Mouse (Mus musculus) liver, embryonic 12.5 days (tissue): ENCODE results near the gene Gm38431. TPM values are rescaled to one million over a fixed set of nuclear protein-coding genes. Genes with fewer than 3 reads are reported as not detected.

ENCODE experiments used
- ATAC-seq: fragments of 200-750 bp; cut with Nextera tagmentation; 2 replicates; pipeline ENCODE4 v1.8.0; 2017; ENCODE audit warnings: moderate number of reproducible peaks, mild to moderate bottlenecking, moderate library complexity
- H3K27ac ChIP-seq: fragments of 300-500 bp; sonication (generic); 2 replicates; pipeline ENCODE4 v1.5.1; 2016; ENCODE audit warnings: mild to moderate bottlenecking
- H3K27me3 ChIP-seq: fragments of 300-500 bp; sonication (generic); replicated peaks from 2 replicates; pipeline ENCODE4 v1.6.1; 2016; ENCODE audit warnings: mild to moderate bottlenecking, moderate library complexity
- H3K36me3 ChIP-seq: fragments of 300-500 bp; sonication (generic); 2 replicates; pipeline ENCODE4 v1.6.1; 2016; ENCODE audit warnings: mild to moderate bottlenecking, moderate library complexity
- H3K4me1 ChIP-seq: fragments of 300-500 bp; sonication (generic); 2 replicates; pipeline ENCODE4 v1.6.1; 2016
- H3K4me2 ChIP-seq: fragments of 300-500 bp; sonication (generic); 2 replicates; pipeline ENCODE4 v1.6.1; 2016; ENCODE audit warnings: mild to moderate bottlenecking, moderate library complexity
- H3K4me3 ChIP-seq: fragments of 300-500 bp; sonication (generic); 2 replicates; pipeline ENCODE4 v1.5.1; 2016; ENCODE audit warnings: mild to moderate bottlenecking, moderate library complexity
- H3K9ac ChIP-seq: fragments of 300-500 bp; sonication (generic); 2 replicates; pipeline ENCODE4 v1.6.1; 2016; ENCODE audit warnings: mild to moderate bottlenecking, moderate library complexity
- H3K9me3 ChIP-seq: fragments of 300-500 bp; sonication (generic); replicated peaks from 2 replicates; pipeline ENCODE4 v1.6.1; 2016; ENCODE audit warnings: mild to moderate bottlenecking, moderate library complexity
- WGBS: fragments of 180-500 bp; shearing (Covaris S2); methylation state at CpG from one replicate; pipeline ENCODE4 v1.1.7; 2016; ENCODE audit not compliant: insufficient replicate concordance; 5-methylcytosine and 5-hydroxymethylcytosine counted together
- polyA plus RNA-seq: library from polyadenylated mRNA; unstranded; fragments of >200 nt; fragmentation: Nextera tagmentation; extraction: Ambion mirVana; gene quantifications from 2 replicates; pipeline ENCODE4 v1.2.1, GENCODE M21; 2016

The Gm38431 gene
- polyA plus RNA-seq, 1 experiment from 2014 or later, result 2.1 TPM

DNA sequence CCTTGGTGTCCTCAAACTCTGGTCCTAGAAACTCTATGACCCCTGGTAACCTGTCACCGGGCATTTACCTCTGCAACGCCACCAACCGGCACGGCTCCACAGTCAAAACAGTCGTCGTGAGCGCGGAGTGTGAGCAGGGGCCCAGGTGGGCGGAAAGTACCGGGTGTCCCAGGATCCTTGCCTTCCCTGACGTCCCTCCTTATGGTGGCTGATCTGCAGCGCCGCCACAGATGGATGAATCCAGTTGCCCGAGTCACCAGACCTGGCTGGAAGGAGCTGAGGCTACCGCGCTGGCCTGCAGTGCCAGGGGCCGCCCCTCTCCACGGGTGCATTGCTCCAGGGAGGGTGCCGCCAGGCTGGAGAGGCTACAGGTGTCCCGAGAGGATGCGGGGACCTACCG is 55.1 kb downstream of the Gm38431 start:
- Histone ChIP-seq H3K4me2 (peak overlapping the region; percentile 61; the same call in 1 of the 2 replicates), H3K9ac (no peak overlapping the region), H3K4me1 (peaks cover 90% of the 10 kb centered on the region), H3K27me3 (peaks cover 82% of the 10 kb centered on the region), H3K27ac (no peak overlapping the region), H3K4me3 (no peak overlapping the region), H3K36me3 (no peaks in the 10 kb centered on the region), H3K9me3 (no peaks in the 10 kb centered on the region)
- 8% methylated on average over 22 of the region's 22 CpGs for WGBS
- ATAC-seq, result no peak

DNA sequence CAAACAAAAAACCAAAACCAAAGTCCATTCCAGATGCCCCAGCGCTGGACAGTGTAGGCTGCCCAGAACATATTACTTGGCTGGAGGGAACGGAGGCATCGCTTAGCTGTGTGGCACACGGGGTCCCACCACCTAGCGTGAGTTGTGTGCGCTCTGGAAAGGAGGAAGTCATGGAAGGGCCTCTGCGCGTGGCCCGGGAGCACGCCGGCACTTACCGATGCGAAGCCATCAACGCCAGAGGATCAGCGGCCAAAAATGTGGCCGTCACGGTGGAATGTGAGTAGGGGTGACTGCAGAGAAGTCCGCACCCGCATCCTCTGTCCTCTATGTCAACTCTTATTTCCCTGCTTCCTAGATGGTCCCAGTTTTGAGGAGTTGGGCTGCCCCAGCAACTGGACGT is 55.6 kb downstream of the Gm38431 start:
- ATAC-seq, result no peak
- H3K4me2 ChIP-seq, result no peak overlapping the region; the same call in 1 of the 2 replicates
- no peak overlapping the region for H3K27ac ChIP-seq
- H3K36me3 ChIP-seq, result no peaks in the 10 kb centered on the region
- peaks cover 84% of the 10 kb centered on the region for H3K27me3 ChIP-seq
- peaks cover 90% of the 10 kb centered on the region for H3K4me1 ChIP-seq
- H3K9me3 ChIP-seq, result no peaks in the 10 kb centered on the region
- WGBS, result 9% methylated on average over 20 of the region's 20 CpGs
- no peak overlapping the region for H3K9ac ChIP-seq
- no peak overlapping the region for H3K4me3 ChIP-seq

DNA sequence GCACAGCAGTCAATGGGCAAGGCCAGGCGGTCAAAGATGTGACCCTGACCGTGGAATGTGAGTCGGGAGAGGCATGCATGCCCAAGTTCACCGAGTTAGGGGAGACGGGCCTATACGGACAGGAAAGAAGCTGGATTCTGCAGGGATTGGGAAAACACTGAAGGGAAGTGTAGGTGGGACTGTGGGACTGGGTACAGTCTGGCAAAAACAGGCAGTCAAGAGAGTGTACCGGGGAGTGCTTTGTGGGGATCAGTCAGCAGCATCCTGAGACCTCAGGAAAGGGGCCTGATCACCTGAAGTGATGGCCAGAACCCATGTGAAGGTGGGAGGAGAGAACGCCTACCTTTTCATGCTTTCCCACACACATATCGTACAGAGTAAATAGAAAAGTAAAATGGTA is 56.2 kb downstream of the Gm38431 start:
- 29% methylated on average over 9 of the region's 9 CpGs for WGBS
- Histone ChIP-seq H3K9me3 (no peaks in the 10 kb centered on the region), H3K27ac (no peak overlapping the region), H3K36me3 (no peaks in the 10 kb centered on the region), H3K27me3 (peaks cover 84% of the 10 kb centered on the region), H3K4me1 (peaks cover 88% of the 10 kb centered on the region), H3K4me2 (no peak overlapping the region), H3K4me3 (no peak overlapping the region), H3K9ac (no peak overlapping the region)
- no peak for ATAC-seq

DNA sequence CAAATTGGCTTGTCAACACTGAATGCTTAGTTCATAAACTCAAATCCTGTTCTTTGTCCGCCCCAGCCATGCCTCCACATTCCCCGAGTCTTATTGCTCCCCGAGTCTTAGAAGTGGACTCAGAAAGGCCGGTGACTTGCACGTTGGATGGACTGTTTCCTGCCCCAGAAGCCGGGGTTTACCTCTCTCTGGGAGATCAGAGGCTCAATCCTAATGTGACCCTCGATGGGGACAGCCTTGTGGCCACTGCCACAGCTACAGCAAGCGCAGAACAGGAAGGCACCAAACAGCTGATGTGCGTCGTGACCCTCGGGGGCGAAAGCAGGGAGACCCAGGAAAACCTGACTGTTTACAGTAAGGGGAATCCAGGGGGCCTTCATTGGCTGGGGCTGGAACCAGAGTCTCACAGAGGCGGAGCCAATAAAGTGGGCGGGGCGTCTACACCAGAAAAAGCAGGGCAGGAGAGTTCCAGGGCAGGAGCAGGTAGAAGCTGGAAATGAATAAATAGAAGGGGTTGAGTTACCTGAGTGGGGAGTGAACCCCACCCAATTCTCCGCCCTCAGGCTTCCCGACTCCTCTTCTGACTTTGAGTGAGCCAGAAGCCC is 57.2 kb downstream of the Gm38431 start:
- no peak for ATAC-seq
- Histone ChIP-seq H3K9me3 (no peaks in the 10 kb centered on the region), H3K4me3 (0 out of 2 replicates have a peak overlapping the region, but pooled peaks have one; percentile 3), H3K27me3 (peaks cover 81% of the 10 kb centered on the region), H3K27ac (no peak overlapping the region), H3K36me3 (no peaks in the 10 kb centered on the region), H3K9ac (no peak overlapping the region), H3K4me2 (peak overlapping the region; percentile 20; the same call in 1 of the 2 replicates), H3K4me1 (peaks cover 86% of the 10 kb centered on the region)
- 8% methylated on average over 17 of the region's 17 CpGs for WGBS

DNA sequence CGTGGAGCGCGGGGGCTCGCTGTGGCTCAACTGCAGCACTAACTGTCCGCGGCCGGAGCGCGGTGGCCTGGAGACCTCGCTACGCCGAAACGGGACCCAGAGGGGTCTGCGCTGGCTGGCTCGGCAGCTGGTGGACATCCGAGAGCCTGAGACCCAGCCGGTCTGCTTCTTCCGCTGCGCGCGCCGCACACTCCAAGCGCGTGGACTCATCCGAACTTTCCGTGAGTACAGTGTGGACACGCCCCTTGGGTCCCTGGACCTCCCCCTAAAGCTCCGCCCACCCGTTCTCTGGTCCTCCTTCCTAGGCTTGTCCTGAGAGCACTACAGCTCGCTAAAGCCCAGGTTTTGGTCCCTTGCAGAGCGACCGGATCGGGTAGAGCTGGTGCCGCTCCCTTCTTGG is 58.7 kb downstream of the Gm38431 start:
- Histone ChIP-seq H3K4me3 (peak overlapping the region; percentile 74), H3K9me3 (no peaks in the 10 kb centered on the region), H3K27ac (no peak overlapping the region), H3K4me2 (peak overlapping the region; percentile 99), H3K27me3 (peaks cover 66% of the 10 kb centered on the region), H3K9ac (peak overlapping the region; percentile 70), H3K4me1 (peaks cover 89% of the 10 kb centered on the region), H3K36me3 (peaks cover under 1% of the 10 kb centered on the region; the same call in 1 of the 2 replicates)
- under 1% methylated on average over 34 of the region's 34 CpGs for WGBS
- peak; percentile 51 for ATAC-seq

DNA sequence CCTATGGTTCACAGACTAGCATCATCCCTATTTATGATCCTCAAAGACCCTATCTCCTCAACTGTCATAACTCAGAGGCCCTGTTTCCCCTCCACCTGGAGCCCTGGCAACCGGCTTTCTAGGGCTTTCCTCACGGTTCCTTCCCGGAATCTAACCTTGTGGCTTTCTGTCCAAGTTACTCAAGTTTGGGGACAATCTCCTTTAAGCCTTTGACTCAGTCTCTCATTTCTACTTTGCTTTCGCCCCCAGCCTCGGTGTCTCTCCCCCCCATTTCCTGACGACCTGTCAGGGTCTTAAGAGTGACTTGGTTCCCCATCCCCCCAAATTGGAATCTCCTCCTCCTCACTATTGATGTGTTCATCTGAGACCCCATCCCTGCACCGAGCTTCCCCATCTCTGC is 59.3 kb downstream of the Gm38431 start:
- Histone ChIP-seq H3K27ac (no peak overlapping the region), H3K4me2 (peak overlapping the region; percentile 99), H3K4me3 (peak overlapping the region; percentile 74), H3K9me3 (no peaks in the 10 kb centered on the region), H3K9ac (peak overlapping the region; percentile 70), H3K4me1 (peaks cover 90% of the 10 kb centered on the region), H3K36me3 (peaks cover 7% of the 10 kb centered on the region; the same call in 1 of the 2 replicates), H3K27me3 (peaks cover 60% of the 10 kb centered on the region)
- no peak for ATAC-seq
- WGBS, result 3% methylated on average over 7 of the region's 7 CpGs

DNA sequence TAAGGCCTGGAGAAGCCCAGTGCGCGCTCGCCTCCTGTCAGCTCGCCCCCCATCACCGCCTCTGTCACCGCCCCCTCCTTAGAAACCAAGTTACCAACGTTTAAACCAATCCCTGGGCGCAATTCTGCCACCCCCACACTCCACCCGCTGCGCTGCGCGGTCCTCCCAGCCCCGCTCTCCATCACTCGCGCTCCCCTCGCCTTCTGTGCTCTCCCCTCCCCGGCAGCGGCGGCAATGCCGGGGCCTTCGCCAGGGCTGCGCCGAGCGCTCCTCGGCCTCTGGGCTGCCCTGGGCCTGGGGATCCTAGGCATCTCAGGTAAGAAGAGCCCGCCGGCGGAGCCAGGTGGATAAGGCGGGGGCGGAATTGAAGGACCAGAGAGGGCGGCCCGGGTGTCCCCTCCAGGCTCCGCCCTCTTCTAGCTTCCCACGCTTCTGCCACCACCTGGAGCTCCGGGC is 59.9 kb downstream of the Gm38431 start, which contains the start of gene Icam5:
Gene Icam5 (plus strand): TSS at position 178 of the 456 bp plus-strand sequence.
- Histone ChIP-seq H3K27me3 (peaks cover 54% of the 10 kb centered on the region), H3K4me1 (peaks cover 90% of the 10 kb centered on the region), H3K4me3 (peak within 1 kb of the TSS; percentile 74), H3K9me3 (no peaks in the 10 kb centered on the region), H3K4me2 (peak within 1 kb of the TSS; percentile 99), H3K27ac (peak within 1 kb of the TSS; percentile 99), H3K36me3 (peaks cover 12% of the 10 kb centered on the region), H3K9ac (peak within 1 kb of the TSS; percentile 70)
- under 1% methylated on average over 35 of the region's 35 CpGs for WGBS
- no peak for ATAC-seq

DNA sequence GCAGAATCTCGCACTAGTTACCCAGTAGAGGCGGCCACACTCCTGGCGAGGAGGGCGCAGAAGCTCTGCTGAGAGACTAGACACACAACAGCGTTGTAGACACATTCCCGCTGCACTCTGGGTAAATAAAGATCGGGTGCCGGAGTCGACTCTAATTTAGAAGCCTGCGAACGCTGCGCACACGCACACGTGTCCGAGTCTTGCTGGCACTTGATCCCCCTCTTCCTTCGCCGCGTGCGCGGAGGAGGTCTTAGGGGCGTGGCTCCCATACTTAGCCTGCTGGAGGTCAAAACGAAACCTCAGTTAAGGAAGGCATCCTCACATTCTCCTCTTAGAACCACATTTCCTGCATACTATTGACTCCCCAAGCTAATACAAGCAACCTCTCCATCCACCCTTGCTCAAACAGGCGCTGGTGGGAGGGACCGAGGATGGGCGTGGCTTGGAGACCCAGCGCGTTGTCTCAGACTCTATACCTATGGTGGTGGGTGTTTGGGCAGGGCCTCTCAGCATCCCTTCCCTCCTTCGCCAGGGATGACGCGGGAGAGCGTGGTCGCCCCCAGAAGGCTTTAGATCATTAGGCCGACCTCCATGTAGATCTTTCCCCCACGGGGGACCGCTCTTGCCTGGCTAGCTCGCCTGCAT is 60.4 kb downstream of the Gm38431 start:
- peaks cover 15% of the 10 kb centered on the region for H3K36me3 ChIP-seq
- peaks cover 49% of the 10 kb centered on the region for H3K27me3 ChIP-seq
- H3K4me3 ChIP-seq, result peak overlapping the region; percentile 74
- H3K9ac ChIP-seq, result peak overlapping the region; percentile 70
- peak overlapping the region; percentile 99 for H3K4me2 ChIP-seq
- no peaks in the 10 kb centered on the region for H3K9me3 ChIP-seq
- H3K27ac ChIP-seq, result peak overlapping the region; percentile 99
- WGBS, result under 1% methylated on average over 36 of the region's 36 CpGs
- H3K4me1 ChIP-seq, result peaks cover 90% of the 10 kb centered on the region
- ATAC-seq, result no peak

DNA sequence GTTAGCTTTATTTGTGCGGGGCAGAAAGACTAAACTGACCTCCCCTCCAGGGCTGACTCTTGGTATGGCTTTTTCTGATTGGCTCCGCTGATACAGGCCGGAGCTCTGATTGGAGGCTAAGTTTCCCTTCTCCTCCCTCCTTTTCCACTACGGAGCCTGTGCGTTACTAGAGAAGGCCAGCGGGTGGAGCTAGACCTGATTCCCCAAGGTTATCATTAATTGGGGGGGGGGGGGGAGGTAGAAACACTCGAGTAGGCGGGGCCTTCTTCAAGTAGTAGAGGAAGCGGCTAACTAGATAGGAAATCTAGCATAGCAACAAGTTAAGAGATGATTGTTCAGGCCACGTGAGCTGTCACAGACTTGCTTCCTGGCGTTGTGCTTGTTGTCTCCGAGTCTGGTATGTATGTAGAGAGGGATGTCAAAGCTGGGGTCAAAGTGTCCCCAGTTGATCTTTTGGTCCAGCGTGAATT is 61.0 kb downstream of the Gm38431 start:
- Histone ChIP-seq H3K4me3 (peak overlapping the region; percentile 74), H3K27ac (peak overlapping the region; percentile 99), H3K4me1 (peaks cover 90% of the 10 kb centered on the region), H3K36me3 (peaks cover 18% of the 10 kb centered on the region), H3K4me2 (peak overlapping the region; percentile 99), H3K9me3 (no peaks in the 10 kb centered on the region), H3K27me3 (peaks cover 43% of the 10 kb centered on the region), H3K9ac (peak overlapping the region; percentile 86)
- ATAC-seq, result peak; percentile 66
- under 1% methylated on average over 13 of the region's 13 CpGs for WGBS

DNA sequence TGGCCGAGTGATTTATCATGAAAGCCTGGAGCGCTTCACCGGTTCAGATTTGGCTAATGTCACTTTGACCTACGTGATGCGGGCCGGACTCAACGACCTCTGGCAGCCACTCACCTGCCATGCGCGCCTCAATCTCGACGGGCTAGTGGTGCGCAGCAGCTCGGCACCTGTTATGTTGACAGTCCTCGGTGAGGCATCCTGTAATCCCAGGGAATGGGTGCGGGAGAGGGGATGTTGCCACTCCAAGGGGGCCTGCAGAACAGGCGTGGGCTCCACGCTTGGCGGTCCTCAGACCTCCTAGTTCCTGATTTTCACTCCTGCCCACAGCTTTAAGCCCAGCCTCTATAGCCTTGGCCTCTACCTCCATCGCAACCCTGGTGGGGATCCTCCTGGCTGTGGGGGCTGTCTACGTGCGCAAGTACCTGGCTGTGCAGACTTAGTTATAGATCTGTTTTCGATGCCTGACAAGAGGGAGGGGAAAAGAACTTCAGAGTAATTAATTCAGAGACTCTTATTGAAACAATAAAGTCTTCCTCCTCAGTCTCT is 61.7 kb downstream of the Gm38431 start:
- Histone ChIP-seq H3K4me3 (peak overlapping the region; percentile 74), H3K36me3 (peaks cover 25% of the 10 kb centered on the region), H3K4me2 (peak overlapping the region; percentile 99), H3K27me3 (peaks cover 40% of the 10 kb centered on the region), H3K4me1 (peaks cover 88% of the 10 kb centered on the region), H3K27ac (peak overlapping the region; percentile 99), H3K9me3 (no peaks in the 10 kb centered on the region), H3K9ac (peak overlapping the region; percentile 86)
- WGBS, result 12% methylated on average over 22 of the region's 22 CpGs
- ATAC-seq, result no peak

DNA sequence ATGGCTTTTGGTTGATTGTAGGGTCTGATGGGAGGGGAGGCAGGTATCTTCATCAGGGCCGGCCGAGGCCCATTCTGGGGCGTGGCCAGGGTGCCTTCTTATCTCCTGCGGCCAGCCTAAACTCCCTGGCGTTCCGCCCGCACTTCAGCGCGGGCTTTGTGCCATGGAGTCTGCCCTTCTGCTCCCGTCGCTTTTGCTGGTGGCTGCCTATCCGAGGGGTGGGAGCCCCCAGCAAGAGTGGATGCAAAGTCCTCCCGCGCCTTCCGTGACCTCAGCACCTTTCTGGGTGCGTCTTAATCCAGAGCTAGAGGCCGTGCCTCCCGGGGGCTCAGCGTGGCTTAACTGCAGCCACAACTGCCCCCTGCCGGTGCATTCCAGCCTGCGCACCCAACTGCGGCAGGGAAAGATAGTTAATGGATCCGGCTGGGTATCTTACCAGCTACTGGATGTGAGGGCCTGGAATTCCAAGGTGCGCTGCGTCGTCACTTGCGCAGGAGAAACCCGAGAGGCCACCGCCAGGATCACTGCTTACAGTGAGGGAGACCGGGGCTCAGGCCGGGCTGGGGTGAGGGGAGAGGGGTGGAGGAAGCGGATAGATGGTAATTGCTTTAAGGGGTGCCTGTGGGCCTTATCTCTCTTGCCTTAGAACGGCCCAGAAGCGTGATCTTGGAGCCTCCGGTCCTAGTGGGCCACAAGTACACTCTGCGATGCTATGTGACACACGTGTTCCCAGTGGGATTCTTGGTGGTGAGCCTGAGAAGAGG is 62.3 kb downstream of the Gm38431 start, which contains the start of gene Icam4:
Gene Icam4 (plus strand): TSS at position 83 of the 764 bp plus-strand sequence.
- no peaks in the 10 kb centered on the region for H3K9me3 ChIP-seq
- H3K4me2 ChIP-seq, result peak within 1 kb of the TSS; percentile 99
- WGBS, result under 1% methylated on average over 37 of the region's 37 CpGs
- peak; percentile 83 for ATAC-seq
- H3K4me3 ChIP-seq, result peak within 1 kb of the TSS; percentile 74
- peaks cover 25% of the 10 kb centered on the region for H3K36me3 ChIP-seq
- H3K4me1 ChIP-seq, result peaks cover 82% of the 10 kb centered on the region
- peak within 1 kb of the TSS; percentile 86 for H3K9ac ChIP-seq
- peak within 1 kb of the TSS; percentile 99 for H3K27ac ChIP-seq
- peaks cover 33% of the 10 kb centered on the region for H3K27me3 ChIP-seq
